Mouse (Mus musculus) erythroblast, adult 5-6 weeks (primary cell): ENCODE measurements around the gene C730034F03Rik. TPM values are rescaled to one million over a fixed set of nuclear protein-coding genes. Genes with fewer than 3 reads are reported as not detected.

Experiments used
- ATAC-seq: replicated peaks from 2 replicates; pipeline ENCODE4 v1.8.0; 2016; ENCODE audit warnings: moderate number of reproducible peaks, mild to moderate bottlenecking, moderate TSS enrichment, inconsistent platforms; ENCODE audit not compliant: poor library complexity, low FRiP score, severe bottlenecking
- total RNA-seq, 2 experiments: library from RNA; stranded (forward) in 1 of 2; stranded (reverse) in 1 of 2; fragments of 150-400 nt in 1 of 2; fragments of 200-764, 138-1000 nt in 1 of 2; gene quantifications; 2 replicates each; pipeline versions ENCODE4 v1.2.3 to v1.2.4; 2015 to 2017; ENCODE audit warnings: low replicate concordance in 2 of 2

C730034F03Rik gene
- total RNA-seq (2015; ENCODE audit: low replicate concordance): 0.58 and 1.0 TPM in 2 replicates
- total RNA-seq (2017; ENCODE audit: low replicate concordance): 1.4 and 5.3 TPM in 2 replicates

DNA sequence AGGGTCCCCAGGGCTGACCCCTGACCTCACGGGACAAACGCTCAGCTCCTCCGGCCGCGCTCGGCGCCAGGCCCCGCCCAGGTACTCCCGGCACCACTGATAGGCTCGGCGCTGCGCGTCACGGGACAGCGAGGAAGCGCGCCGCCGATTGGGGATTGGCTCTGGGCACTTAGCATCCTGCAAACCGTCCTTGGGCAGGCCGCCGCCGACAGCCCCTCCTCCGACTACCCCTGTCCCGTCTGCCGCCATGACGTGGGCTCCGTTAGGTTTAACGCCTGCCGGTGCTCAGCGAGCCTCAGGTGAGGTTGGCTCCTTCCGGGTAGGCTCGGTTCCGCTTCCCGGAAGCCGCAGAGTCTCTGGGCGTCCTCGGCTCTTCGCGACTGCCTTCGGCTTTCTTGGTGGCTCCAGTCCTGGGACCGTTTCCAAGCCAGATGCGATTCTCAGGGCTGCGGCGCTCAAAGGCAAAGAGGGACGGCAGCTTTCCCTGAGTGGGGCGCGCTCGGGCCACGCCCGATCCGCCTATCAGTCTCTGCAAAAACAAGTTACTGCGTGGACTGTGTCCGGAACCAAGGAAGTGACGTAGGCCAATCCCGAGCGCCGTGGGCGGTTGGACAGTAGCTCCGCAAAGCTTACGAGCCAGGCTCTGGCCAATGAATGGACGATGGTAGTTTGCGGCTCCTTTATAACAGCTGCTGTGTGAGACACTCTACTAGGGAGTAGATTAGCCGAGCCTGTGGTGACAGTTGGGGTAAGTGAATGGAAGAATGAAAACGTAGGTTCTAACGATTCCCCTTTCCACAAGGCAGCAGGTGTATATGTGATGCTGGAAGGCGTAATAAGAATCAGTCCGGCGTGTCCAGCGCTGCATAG is at the start of gene C730034F03Rik, which contains the start of the genes Gm44502 and Chkb:
TSS of gene C730034F03Rik (plus strand) at position 238 of the 870 bp plus-strand sequence.
TSS of gene Gm44502 (minus strand) at position 345 of the 870 bp plus-strand sequence.
TSS of gene Chkb (minus strand) at position 557 of the 870 bp plus-strand sequence.
- peak; percentile 90 for ATAC-seq

DNA sequence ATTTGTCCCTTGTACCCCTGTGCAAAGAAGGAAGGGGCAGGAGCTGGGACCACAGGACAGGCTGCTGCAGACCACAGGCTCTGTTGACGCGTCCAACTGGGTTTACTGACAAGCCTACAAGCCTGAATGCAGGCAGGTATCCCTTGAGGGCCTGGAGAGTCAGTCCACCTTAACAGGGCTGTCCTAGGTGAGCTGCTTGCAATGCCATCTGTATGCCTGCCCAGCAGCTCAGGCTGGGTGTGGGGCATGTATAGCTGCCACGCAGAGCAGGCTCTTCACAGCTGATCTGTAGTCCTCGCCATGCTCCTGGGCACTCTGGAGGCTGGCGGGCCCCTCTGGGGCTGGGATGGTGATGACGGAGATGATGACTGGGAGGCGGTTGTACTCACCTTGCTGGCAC is 44.8 kb upstream of the C730034F03Rik start, which contains the start of gene Klhdc7b:
TSS of gene Klhdc7b (plus strand) at position 301 of the 400 bp plus-strand sequence.
- no peak for ATAC-seq

DNA sequence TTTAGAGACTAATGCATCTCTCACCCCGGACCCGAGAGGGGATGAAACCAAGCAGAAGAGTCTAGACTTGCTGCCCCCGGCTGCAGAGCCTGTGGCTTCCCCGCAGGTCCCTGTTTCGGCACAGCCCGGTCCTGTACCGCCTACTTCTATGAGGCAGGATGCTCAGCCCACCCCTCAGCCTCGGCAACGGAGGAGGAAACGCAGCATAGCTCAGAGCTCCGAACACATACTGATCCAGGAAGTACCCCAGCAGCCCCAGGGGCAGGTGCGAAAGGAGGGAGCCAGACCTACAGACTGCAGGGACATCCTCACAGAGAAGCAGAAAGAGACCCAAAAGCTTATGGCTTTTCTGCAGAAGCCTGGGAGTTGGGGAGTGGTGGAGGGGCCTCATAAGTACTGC is 42.3 kb upstream of the C730034F03Rik start:
- ATAC-seq: no peak

DNA sequence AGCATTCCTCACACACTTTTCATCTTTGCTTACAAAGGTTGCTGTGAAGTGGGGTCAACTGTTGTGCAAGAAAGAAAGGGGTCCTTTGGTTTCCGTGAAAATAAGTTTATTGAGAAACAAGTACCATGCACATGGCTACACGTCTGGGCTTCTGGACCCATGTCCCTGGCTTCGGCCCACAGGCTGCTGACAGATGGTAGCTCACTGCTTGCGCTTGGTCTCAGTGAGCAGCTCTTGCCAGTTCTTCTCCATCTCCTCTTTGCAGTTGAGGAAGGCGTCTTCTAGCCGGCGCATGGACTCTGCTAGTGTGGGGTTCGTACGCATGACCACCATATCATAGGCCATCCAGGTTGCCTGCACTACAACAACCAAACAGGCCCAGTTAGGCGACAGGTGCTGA is 39.3 kb upstream of the C730034F03Rik start:
- ATAC-seq: no peak

DNA sequence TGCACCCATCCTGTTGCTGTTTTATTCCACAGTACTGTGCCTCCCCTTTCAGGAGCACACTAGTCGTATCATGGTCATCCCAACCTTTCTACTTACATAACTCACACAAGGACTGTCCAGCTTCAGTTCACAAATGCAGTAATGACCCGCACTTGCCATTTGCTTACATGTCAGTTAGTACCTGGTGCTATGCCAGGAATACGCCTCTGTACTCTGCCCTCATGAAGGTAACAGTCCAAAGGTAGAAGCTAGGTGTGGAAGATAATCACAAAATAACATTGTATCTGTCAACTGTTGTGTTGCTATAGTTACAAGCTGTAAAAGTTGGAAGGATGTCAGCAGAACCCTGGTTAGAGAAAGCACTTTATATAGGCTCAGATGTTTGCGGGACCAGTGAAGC is 32.5 kb upstream of the C730034F03Rik start:
- no peak for ATAC-seq

- ATAC-seq: no peak
These were observed 31.2 kb upstream of the C730034F03Rik start for GRCm38 (mm10) chr15:89398146-89398545.

- ATAC-seq: no peak
These were observed 29.7 kb upstream of the C730034F03Rik start for GRCm38 (mm10) chr15:89399716-89400115.

DNA sequence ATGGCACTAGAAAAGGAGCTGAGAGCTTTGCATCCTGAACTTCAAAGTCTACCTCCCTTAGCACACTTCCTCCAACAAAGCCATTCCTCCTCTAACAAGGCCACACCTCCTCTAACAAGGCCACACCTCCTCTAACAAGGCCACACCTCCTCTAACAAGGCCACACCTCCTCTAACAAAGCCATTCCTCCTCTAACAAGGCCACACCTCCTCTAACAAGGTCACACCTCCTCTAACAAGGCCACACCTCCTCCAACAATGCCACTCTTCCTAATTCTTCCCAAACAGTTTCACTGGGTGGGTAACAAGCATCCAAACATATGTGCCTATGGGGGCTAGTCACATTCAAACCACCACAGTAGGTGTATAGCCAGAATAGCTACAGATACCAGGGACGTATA is 26.9 kb upstream of the C730034F03Rik start:
- ATAC-seq: no peak

DNA sequence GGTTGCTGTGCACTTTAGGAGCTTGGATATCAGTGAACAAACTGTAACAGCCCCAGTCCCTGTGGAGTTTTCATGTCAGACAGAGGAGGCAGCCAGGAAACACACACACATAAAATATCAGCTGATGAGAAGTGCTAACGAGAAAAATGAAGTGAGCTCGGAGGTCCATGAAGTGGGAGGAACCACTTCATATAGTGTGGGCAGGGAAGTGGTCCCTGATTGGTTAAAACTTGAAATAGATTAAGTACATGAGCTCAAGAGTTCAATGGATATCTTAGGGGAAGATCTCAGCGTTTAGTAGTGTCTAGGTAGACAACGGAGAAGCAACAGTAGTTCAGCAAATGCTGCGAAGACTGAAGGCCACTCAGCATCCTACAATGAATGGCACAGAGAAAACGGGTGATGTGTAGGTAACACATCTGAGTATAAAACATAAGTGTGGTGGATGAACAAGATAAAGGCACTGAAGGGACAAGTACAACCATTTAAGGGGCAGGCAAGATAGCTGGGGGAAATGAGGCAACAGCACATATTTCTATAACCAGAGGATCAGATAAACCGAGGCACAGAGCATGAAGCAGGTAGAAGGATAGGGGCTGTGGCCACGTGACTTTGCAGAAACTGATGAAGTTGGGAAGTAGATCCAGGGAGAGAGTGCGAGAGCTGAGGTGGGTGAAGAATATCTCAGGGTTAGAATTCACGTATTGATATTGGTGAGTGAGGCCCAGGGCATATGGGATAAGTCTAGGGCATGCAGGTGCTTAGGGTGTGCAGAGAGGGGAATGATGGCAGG is 24.4 kb upstream of the C730034F03Rik start:
- ATAC-seq: no peak

- no peak for ATAC-seq
These were observed 22.7 kb upstream of the C730034F03Rik start for GRCm38 (mm10) chr15:89406691-89407090.

DNA sequence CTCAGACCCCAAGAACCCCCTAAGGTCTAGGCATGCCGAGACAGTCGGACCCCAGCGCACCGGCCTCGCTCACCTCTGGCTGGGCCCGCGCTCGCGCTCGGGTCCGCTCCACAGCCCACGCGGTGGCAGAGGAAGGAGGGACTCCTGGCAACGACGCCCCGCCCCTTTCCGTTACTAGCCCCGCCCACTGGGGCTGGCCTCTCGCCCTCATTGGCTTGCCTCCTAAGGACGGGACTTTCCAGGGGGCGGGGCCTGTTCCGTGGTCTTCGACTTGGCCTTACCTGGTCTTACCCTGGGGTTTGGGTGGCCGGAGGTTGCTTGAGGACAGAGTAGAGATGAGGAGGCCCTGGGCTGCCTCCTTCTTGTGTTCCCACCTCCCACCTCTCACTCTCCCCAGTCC is 19.3 kb upstream of the C730034F03Rik start, which contains the start of gene Syce3:
TSS of gene Syce3 (minus strand) at position 386 of the 400 bp plus-strand sequence.
- no peak; the same call in 1 of the 2 replicates for ATAC-seq

GRCm38 (mm10) chr15:89415282-89415681 is 14.1 kb upstream of the C730034F03Rik start:
- ATAC-seq: no peak

DNA sequence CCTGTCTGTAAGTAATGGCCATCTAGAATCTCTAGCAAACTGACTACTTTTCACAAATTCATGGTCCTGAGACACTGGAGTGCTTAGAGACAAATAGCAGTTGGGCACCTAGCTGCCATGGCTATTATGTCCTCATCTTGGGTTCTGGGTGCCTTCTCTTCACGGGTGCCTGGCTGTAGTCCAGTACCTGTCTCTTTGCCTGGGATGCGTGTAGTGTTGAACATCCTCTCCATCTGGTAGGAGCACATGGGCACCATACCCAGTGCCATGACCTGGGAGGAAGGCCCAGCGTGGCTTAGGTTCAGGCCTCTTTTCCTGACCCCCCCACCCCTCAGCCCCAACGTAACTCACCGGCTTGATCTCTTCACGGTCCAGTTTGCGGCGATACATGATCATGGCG is 7.5 kb upstream of the C730034F03Rik start:
- ATAC-seq: no peak

- ATAC-seq: no peak
These were observed 4.8 kb upstream of the C730034F03Rik start for GRCm38 (mm10) chr15:89424621-89425020.

DNA sequence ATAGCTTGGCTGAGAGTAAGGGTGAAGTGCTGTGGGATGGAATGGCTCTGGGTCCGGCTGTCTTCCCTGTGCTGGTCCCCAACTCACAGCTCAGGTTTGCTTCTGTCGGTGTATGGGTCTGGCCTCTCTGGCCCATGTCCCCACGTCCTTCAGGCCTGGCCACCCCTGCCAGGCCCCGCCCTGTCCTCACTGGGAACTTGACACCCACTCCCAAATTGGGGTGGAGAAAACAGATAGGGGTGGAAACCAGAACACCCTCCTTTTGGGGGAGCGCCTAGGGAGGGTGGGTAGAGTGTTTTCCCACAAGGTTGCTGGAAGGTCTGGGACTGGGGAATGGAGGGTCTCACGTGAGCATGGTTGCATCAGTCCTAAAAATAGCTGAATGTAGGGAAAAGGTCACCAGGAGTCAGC is 3.7 kb upstream of the C730034F03Rik start, which contains the start of gene Cpt1b:
TSS of gene Cpt1b (minus strand) at position 153 of the 411 bp plus-strand sequence.
- ATAC-seq: no peak

DNA sequence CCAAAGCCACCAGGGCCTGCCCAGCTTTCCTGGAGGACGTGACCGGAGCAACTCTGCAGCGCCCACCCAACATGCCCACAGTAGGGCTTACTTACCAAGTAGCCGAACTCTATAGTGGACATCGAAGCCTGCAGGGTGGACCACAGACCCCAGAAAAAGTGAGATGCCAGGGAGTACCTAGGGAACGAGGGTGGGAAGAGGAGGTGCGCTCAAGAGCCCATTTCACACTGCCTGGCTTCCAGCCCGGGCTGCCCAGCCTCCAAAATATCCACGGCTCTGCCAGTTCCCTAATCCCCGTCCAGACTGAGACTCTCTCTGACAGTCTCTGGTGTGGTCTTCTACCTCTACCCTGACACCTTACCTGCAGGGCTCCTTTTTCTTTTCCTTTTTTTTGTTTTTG is 2.7 kb upstream of the C730034F03Rik start:
- no peak for ATAC-seq

DNA sequence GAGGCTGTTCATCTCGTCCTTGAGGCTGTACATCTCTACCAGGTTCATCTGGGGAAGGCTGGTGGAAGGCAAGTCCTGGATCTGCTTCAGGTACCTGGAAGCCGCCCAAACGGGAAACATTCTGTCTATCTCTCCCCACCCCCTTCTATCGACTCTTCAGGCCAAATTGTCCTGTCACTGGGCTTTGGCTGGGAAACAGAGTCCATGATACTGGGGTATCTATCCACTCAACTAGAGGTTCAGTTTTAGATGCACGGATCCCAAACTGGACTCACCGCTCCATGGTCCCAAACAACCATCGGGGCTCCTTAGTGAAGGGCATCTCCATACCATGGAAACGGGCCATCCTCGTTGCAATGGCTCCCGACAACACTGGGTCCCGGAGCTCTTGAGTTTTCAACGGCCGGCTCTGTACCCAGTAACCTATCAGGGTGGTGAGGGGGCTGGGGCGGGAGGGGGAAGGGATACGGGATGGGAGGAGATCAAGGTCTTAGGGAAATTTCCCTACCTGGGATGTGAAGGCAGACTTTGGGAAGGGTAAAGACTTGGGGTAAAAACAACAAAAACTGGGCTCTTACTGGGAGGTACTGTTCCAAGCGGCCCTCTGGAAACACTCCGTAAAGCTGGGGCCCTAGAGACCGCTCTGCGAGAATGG is 1.1 kb upstream of the C730034F03Rik start:
- ATAC-seq: no peak

DNA sequence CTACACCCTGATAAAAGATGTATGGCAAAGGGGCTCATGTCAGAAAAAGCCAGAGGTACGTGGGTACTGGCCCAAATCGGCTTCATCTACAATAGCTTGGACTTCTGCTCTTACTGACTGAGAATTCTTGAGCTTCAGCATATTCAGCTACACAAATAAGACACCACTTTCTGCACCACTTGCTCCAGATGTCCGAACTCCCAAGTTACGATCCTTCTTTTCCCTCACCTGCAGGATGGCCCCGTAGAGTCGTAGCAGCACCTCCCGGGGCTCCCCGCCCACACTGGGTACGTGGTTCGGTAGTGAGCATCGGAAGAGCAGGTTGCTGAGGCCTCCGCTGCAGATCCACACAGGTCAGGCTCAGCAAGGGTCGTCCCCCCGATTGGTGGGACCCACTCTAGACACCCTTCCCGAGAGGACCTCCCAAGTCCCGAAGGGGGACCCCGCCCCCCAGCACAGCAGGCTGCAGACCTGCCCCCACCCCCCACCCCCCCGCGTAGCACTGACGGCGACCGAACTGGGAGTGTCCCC is 503 bp upstream of the C730034F03Rik start:
- no peak for ATAC-seq

GRCm38 (mm10) chr15:89430341-89430740 is 952 bp downstream of the C730034F03Rik start:
- peak; percentile 8 for ATAC-seq
